Mouse (Mus musculus) thymus, postnatal 25 days (tissue): Measurements from ENCODE around the gene Xaf1.

ENCODE experiments used
- DNase-seq: peaks from one replicate; pipeline ENCODE4 v3.0.0; 2022

Xaf1 gene

GRCm38 (mm10) chr11:72301334-72301733 lies at the start of gene Xaf1:
TSS of gene Xaf1 (plus strand) at chr11:72301629.
- peak; percentile 59 for DNase-seq

- DNase-seq = no peak
Observed at GRCm38 (mm10) chr11:72255629-72256028, 45.8 kb upstream of the Xaf1 start.

GRCm38 (mm10) chr11:72256441-72256840 lies 45.0 kb upstream of the Xaf1 start:
- DNase-seq = no peak

GRCm38 (mm10) chr11:72265483-72265882 lies 35.9 kb upstream of the Xaf1 start:
- no peak for DNase-seq

- peak; percentile 57 for DNase-seq
Observed at GRCm38 (mm10) chr11:72266207-72266959, 35.0 kb upstream of the Xaf1 start.

- DNase-seq = peak; percentile 4
Observed at GRCm38 (mm10) chr11:72266960-72267560, 34.4 kb upstream of the Xaf1 start, which contains the start of gene Slc13a5. TSS of gene Slc13a5 (minus strand) at chr11:72267222.

GRCm38 (mm10) chr11:72271761-72272160 lies 29.7 kb upstream of the Xaf1 start:
- no peak for DNase-seq

- no peak for DNase-seq
Observed at GRCm38 (mm10) chr11:72273341-72273740, 28.1 kb upstream of the Xaf1 start.

- DNase-seq = no peak
Observed at GRCm38 (mm10) chr11:72281143-72281851, 20.1 kb upstream of the Xaf1 start.

GRCm38 (mm10) chr11:72281852-72282400 lies 19.5 kb upstream of the Xaf1 start:
- DNase-seq = no peak

- DNase-seq = no peak
Observed at GRCm38 (mm10) chr11:72283486-72284224, 17.8 kb upstream of the Xaf1 start.

GRCm38 (mm10) chr11:72284532-72285182 lies 16.8 kb upstream of the Xaf1 start:
- no peak for DNase-seq

GRCm38 (mm10) chr11:72285971-72286480 lies 15.4 kb upstream of the Xaf1 start:
- no peak for DNase-seq

GRCm38 (mm10) chr11:72286651-72287050 lies 14.8 kb upstream of the Xaf1 start:
- no peak for DNase-seq

GRCm38 (mm10) chr11:72287126-72287525 lies 14.3 kb upstream of the Xaf1 start:
- no peak for DNase-seq

GRCm38 (mm10) chr11:72287543-72287942 lies 13.9 kb upstream of the Xaf1 start:
- no peak for DNase-seq

- no peak for DNase-seq
Observed at GRCm38 (mm10) chr11:72293116-72293515, 8.3 kb upstream of the Xaf1 start.

GRCm38 (mm10) chr11:72302230-72302629 lies 801 bp downstream of the Xaf1 start:
- DNase-seq = peak; percentile 2

- no peak for DNase-seq
Observed at GRCm38 (mm10) chr11:72307461-72307860, 6.0 kb downstream of the Xaf1 start.

- DNase-seq = no peak
Observed at GRCm38 (mm10) chr11:72308982-72309381, 7.6 kb downstream of the Xaf1 start.

- DNase-seq = no peak
Observed at GRCm38 (mm10) chr11:72310491-72310890, 9.1 kb downstream of the Xaf1 start.
